Mouse (Mus musculus) midbrain, embryonic 13.5 days (tissue): ENCODE data around the gene Them4. TPM values are rescaled to one million over a fixed set of nuclear protein-coding genes. Genes with fewer than 3 reads are reported as not detected.

Experiments
- polyA plus RNA-seq: library from polyadenylated mRNA; unstranded; fragments of >200 nt; fragmentation: Nextera tagmentation; extraction: Ambion mirVana; gene quantifications from 2 replicates; pipeline ENCODE4 v1.2.1, GENCODE M21; 2015

Them4 gene
- polyA plus RNA-seq, 1 experiment from 2014 or later: 30.4 TPM

Other genes with a start within 250 kb of the Them4 start
- gene Gm10697, start 237.4 kb upstream of the Them4 start, polyA plus RNA-seq: not detected in 2 replicates
- gene Gm10696, start 131.9 kb upstream of the Them4 start, polyA plus RNA-seq: not detected in 2 replicates
- gene Gm5286, start 113.4 kb upstream of the Them4 start, polyA plus RNA-seq: not detected in 2 replicates
- not detected in 2 replicates for gene Gm4778, start 46.1 kb upstream of the Them4 start, polyA plus RNA-seq
- 0.46 TPM in 1 of 2 replicates, not detected in the other for gene Them5, start 32.0 kb downstream of the Them4 start, polyA plus RNA-seq
- 2.0 and 2.2 TPM in 2 replicates for gene C2cd4d, start 52.3 kb downstream of the Them4 start, polyA plus RNA-seq
- 0.79 and 1.0 TPM in 2 replicates for gene Rorc, start 62.7 kb downstream of the Them4 start, polyA plus RNA-seq
- 0.83 and 1.4 TPM in 2 replicates for gene Lingo4, start 88.4 kb downstream of the Them4 start, polyA plus RNA-seq
- gene Tdrkh, start 103.2 kb downstream of the Them4 start, polyA plus RNA-seq: 61.6 and 63.1 TPM in 2 replicates
- 61.3 and 63.2 TPM in 2 replicates for gene Mrpl9, start 133.2 kb downstream of the Them4 start, polyA plus RNA-seq
- gene Oaz3, start 133.8 kb downstream of the Them4 start, polyA plus RNA-seq: 0.89 and 1.2 TPM in 2 replicates
- 396 and 399 TPM in 2 replicates for gene Celf3, start 168.2 kb downstream of the Them4 start, polyA plus RNA-seq
- 24.3 and 26.1 TPM in 2 replicates for gene Riiad1, start 170.3 kb downstream of the Them4 start, polyA plus RNA-seq